8 mouse cellular contexts compared by ENCODE assay signal in the genomic region with DNA sequence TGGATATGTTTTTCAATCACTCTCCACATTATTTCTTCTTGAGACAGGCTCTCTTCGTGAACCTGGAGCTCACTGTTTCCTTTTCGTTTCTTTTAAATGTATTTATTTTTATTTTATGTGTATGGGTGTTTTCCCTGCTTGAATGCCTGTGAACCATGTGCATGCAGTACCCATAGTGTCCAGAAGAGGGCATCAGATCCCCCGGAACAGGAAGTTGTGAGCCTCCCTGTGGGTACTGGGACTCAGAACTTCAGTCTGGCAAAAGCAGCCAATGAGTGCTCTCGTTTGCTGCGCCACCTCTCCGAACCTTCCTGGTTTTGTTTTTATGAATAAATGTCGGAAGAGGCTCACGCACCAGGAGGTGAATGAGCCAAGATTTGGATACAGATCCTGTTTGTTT. TPM values are rescaled to one million over a fixed set of nuclear protein-coding genes. Genes with fewer than 3 reads are reported as not detected.
DNase-seq lines count a peak whose midpoint lies in the region; ATAC-seq lines count a peak whose summit lies in the region.
"Had no signal": no experiment of that assay in that cellular context is flagged by ENCODE, and none has a peak within 500 bp of the region (broad histone marks: within the 10 kb centered on the region; RNA-seq: fewer than 3 reads in every experiment).

No protein-coding gene starts in this region.

- 42% methylated on average over 8 of the region's 8 CpGs for WGBS in liver, embryonic 12.5 days (ENCODE audit: insufficient replicate concordance)
- WGBS in heart, embryonic 11.5 days (ENCODE audit: insufficient replicate concordance) = 58% methylated on average over 8 of the region's 8 CpGs

- no peaks in the 10 kb centered on the region for H3K36me3 ChIP-seq in liver, embryonic 12.5 days
- no peaks in the 10 kb centered on the region for H3K36me3 ChIP-seq in heart, embryonic 11.5 days (ENCODE audit: control insufficient read depth, insufficient read depth, low read length)
- H3K36me3 ChIP-seq: lung, embryonic 15.5 days had no signal

- no peak overlapping the region for H3K27ac ChIP-seq in liver, embryonic 12.5 days
- H3K27ac ChIP-seq in heart, embryonic 11.5 days (ENCODE audit: low read depth, low read length) = no peak overlapping the region
- H3K27ac ChIP-seq: lung, embryonic 15.5 days had no signal

- no peaks in the 10 kb centered on the region for H3K27me3 ChIP-seq in liver, embryonic 12.5 days (replicated peaks)
- no peaks in the 10 kb centered on the region for H3K27me3 ChIP-seq in heart, embryonic 11.5 days (ENCODE audit: control insufficient read depth, insufficient read depth, low read length)
- H3K27me3 ChIP-seq: lung, embryonic 15.5 days had no signal

- H3K4me2 ChIP-seq in liver, embryonic 12.5 days = no peak overlapping the region
- H3K4me2 ChIP-seq in heart, embryonic 11.5 days = no peak overlapping the region
- H3K4me2 ChIP-seq: lung, embryonic 15.5 days had no signal

- H3K9me3 ChIP-seq in liver, embryonic 12.5 days (replicated peaks) = no peaks in the 10 kb centered on the region
- no peaks in the 10 kb centered on the region for H3K9me3 ChIP-seq in heart, embryonic 11.5 days (replicated peaks; ENCODE audit: control insufficient read depth, low read length)
- H3K9me3 ChIP-seq: lung, embryonic 15.5 days had no signal

- no peaks in the 10 kb centered on the region for H3K4me1 ChIP-seq in liver, embryonic 12.5 days
- H3K4me1 ChIP-seq in heart, embryonic 11.5 days (ENCODE audit: control insufficient read depth, insufficient read depth, low read length) = no peaks in the 10 kb centered on the region
- H3K4me1 ChIP-seq: lung, embryonic 15.5 days had no signal

- H3K4me3 ChIP-seq in liver, embryonic 12.5 days = no peak overlapping the region
- no peak overlapping the region for H3K4me3 ChIP-seq in heart, embryonic 11.5 days (ENCODE audit: low read depth, low read length)
- H3K4me3 ChIP-seq: lung, embryonic 15.5 days had no signal

- no peak for ATAC-seq in liver, embryonic 12.5 days
- peak; percentile 87 for ATAC-seq in common myeloid progenitor, adult 5-6 weeks (replicated peaks; ENCODE audit: low read depth, poor library complexity, severe bottlenecking)
- ATAC-seq in neutrophil, adult 5-6 weeks (ENCODE audit: extremely low read depth, insufficient number of reproducible peaks, low FRiP score, poor library complexity, severe bottlenecking) = 0 out of 2 replicates have a peak, but pooled peaks have one; percentile 33
- no peak for ATAC-seq in heart, embryonic 11.5 days (replicated peaks; ENCODE audit: insufficient number of reproducible peaks, low FRiP score, low TSS enrichment)

- DNase-seq in liver (peak; percentile 62), R1 (ENCODE audit: low read depth, low spot score) (peak; percentile 90)
- no peak for DNase-seq in Muller cell, postnatal 12 days (ENCODE audit: inconsistent ontology term)

- no peak overlapping the region for H3K9ac ChIP-seq in liver, embryonic 12.5 days
- H3K9ac ChIP-seq in heart, embryonic 11.5 days (ENCODE audit: low read depth, low read length) = no peak overlapping the region
- H3K9ac ChIP-seq: lung, embryonic 15.5 days had no signal

RNA-seq across cellular contexts. Expression of a gene that starts 13.2 kb away (rescaled TPM):
- not detected in 2 replicates for polyA plus RNA-seq in liver, embryonic 12.5 days (2016; fragmentation: Nextera tagmentation; extraction: Ambion mirVana)
- not detected in 2 replicates for total RNA-seq in common myeloid progenitor, adult 5-6 weeks (2017)
- not detected in 2 replicates for total RNA-seq in neutrophil, adult 5-6 weeks (2017)
- polyA plus RNA-seq in heart, embryonic 11.5 days (2014; fragmentation: Nextera tagmentation; extraction: Ambion mirVana) = not detected in 2 replicates
- polyA plus RNA-seq: lung, embryonic 15.5 days had no signal

RNA-seq across cellular contexts. Expression of a gene that starts 20.7 kb away (rescaled TPM):
- 8.1 and 8.2 TPM in 2 replicates for polyA plus RNA-seq in liver, embryonic 12.5 days (2016; fragmentation: Nextera tagmentation; extraction: Ambion mirVana)
- total RNA-seq in common myeloid progenitor, adult 5-6 weeks (2017) = 5.7 and 7.8 TPM in 2 replicates
- total RNA-seq in neutrophil, adult 5-6 weeks (2017) = 5.5 and 5.8 TPM in 2 replicates
- polyA plus RNA-seq in heart, embryonic 11.5 days (2014; fragmentation: Nextera tagmentation; extraction: Ambion mirVana) = 6.3 and 6.7 TPM in 2 replicates

RNA-seq across cellular contexts. Expression of a gene that starts 43.6 kb away (rescaled TPM):
- polyA plus RNA-seq in liver, embryonic 12.5 days (2016; fragmentation: Nextera tagmentation; extraction: Ambion mirVana) = not detected in 2 replicates
- total RNA-seq in common myeloid progenitor, adult 5-6 weeks (2017) = not detected in 2 replicates
- total RNA-seq in neutrophil, adult 5-6 weeks (2017) = not detected in 2 replicates
- not detected in 2 replicates for polyA plus RNA-seq in heart, embryonic 11.5 days (2014; fragmentation: Nextera tagmentation; extraction: Ambion mirVana)
- polyA plus RNA-seq: lung, embryonic 15.5 days had no signal

Comparison
In these comparisons a context has a peak if more than half of its experiments do, and no peak if none do; other contexts are left out.
1. ATAC-seq: peak in common myeloid progenitor, adult 5-6 weeks (single experiment) and neutrophil, adult 5-6 weeks (single experiment); none in liver, embryonic 12.5 days (single experiment) and heart, embryonic 11.5 days (single experiment).